8 mouse cellular contexts compared by ENCODE assay signal in the genomic region with DNA sequence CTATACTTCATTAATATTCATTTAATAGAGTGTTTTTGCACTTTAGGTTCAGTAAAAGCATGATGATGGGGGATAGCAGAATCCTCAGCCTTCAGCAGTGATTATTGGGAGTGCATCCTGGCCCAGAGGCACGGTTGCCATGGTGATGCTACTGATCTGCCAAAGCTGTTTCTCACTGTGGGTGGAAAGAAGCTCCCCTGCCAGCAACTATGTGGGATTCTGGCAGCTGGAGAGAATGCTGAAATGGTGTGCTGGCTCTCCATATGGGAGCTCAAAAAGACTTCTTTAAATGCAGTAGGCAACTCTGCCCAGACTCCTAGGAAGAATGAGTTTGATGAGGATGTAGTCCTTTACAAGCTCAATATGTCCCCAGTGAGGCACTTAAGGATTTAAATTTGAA.
DNase-seq lines count a peak whose midpoint lies in the region; ATAC-seq lines count a peak whose summit lies in the region.

No protein-coding gene starts in this region.

- peak; percentile 87 for DNase-seq in Muller cell, postnatal 12 days (ENCODE audit: inconsistent ontology term)
- peak; percentile 92 for DNase-seq in cerebellum, adult 8-10 months
- DNase-seq in left cerebral cortex, adult 18-20 months (ENCODE audit: low spot score in 2 of 2) = peak; percentile 88 to 92
- DNase-seq in retina, embryonic 14.5 days (ENCODE audit: low spot score) = peak; percentile 83
- no peak for DNase-seq in adipocyte (ENCODE audit: low spot score)
- no peak for DNase-seq in thymus, postnatal 4 days
- DNase-seq in thymus, postnatal 36 days = no peak

- peak; percentile 99 for ATAC-seq in frontal cortex, adult (ENCODE audit: low TSS enrichment)

Comparison
In these comparisons a context has a peak if more than half of its experiments do, and no peak if none do; other contexts are left out.
1. DNase-seq: peak in Muller cell, postnatal 12 days (single experiment), cerebellum, adult 8-10 months (single experiment), left cerebral cortex, adult 18-20 months (2 of 2) and retina, embryonic 14.5 days (single experiment); none in adipocyte (single experiment), thymus, postnatal 4 days (single experiment) and thymus, postnatal 36 days (0 of 2).